In the genomic region with DNA sequence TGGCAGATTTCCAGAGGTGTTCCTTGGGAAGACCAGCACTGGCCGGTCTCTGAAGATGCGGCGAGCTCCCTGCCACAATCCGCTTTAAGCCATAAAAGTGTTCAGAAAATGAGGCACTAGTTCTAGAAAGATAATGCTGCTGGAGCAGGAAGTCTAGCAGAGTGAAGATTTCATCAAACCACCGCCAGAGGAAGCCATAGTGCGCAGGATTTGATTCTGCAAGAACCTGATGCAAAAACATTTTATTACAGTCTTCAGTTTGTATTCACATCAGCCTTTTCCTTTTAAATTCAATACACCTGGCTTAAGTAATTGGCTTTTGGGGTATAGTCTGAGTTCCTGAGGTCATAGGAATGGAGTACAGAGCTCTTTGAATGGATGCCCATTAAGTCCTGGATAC, we compare ENCODE assay signal across 7 mouse cellular contexts. TPM values are rescaled to one million over a fixed set of nuclear protein-coding genes. Genes with fewer than 3 reads are reported as not detected.
DNase-seq lines count a peak whose midpoint lies in the region; ATAC-seq and TF ChIP-seq lines count a peak whose summit lies in the region.

No protein-coding gene starts in this region.

- intact Hi-C loops in gastrocnemius, postnatal 14 days (cut with DNase I; ENCODE audit: low total_unique reads) = no loop called here

- no peak for TF ChIP-seq CTCF in E14TG2a.4 (conservative IDR thresholded peaks at IDR 0.05; ENCODE audit: low read length)

- H3K27ac ChIP-seq in heart, embryonic 15.5 days = no peak overlapping the region
- H3K27ac ChIP-seq in liver, embryonic 16.5 days (ENCODE audit: low read length) = peak overlapping the region; percentile 95

- peak overlapping the region; percentile 89 for H3K9ac ChIP-seq in heart, embryonic 15.5 days
- H3K9ac ChIP-seq in liver, embryonic 16.5 days (ENCODE audit: low read depth, low read length) = peak overlapping the region; percentile 95; the same call in 1 of the 2 replicates

- peaks cover 54% of the 10 kb centered on the region for H3K4me1 ChIP-seq in E14TG2a.4 (replicated peaks; ENCODE audit: low read depth, low read length)
- peaks cover 29% of the 10 kb centered on the region for H3K4me1 ChIP-seq in heart, embryonic 15.5 days (replicated peaks)
- H3K4me1 ChIP-seq in liver, embryonic 16.5 days (ENCODE audit: control insufficient read depth, low read depth, low read length) = peaks cover 41% of the 10 kb centered on the region

- H3K9me3 ChIP-seq in E14TG2a.4 (ENCODE audit: low read length) = no peaks in the 10 kb centered on the region
- H3K9me3 ChIP-seq in heart, embryonic 15.5 days (replicated peaks) = no peaks in the 10 kb centered on the region
- no peaks in the 10 kb centered on the region for H3K9me3 ChIP-seq in liver, embryonic 16.5 days (replicated peaks; ENCODE audit: control insufficient read depth, low read length)

- peak overlapping the region; percentile 80 for H3K4me2 ChIP-seq in heart, embryonic 15.5 days
- peak overlapping the region; percentile 89 for H3K4me2 ChIP-seq in liver, embryonic 16.5 days (ENCODE audit: low read depth, low read length)

- no peaks in the 10 kb centered on the region for H3K27me3 ChIP-seq in E14TG2a.4 (ENCODE audit: insufficient read depth, low read length)
- H3K27me3 ChIP-seq in heart, embryonic 15.5 days = no peaks in the 10 kb centered on the region
- H3K27me3 ChIP-seq in liver, embryonic 16.5 days (ENCODE audit: control insufficient read depth, insufficient read depth, low read depth, low read length) = no peaks in the 10 kb centered on the region

- peak; percentile 35 for DNase-seq in 416B (ENCODE audit: low read depth)
- DNase-seq in urinary bladder, postnatal 4 days (ENCODE audit: low spot score in 2 of 2) = no peak
- no peak for DNase-seq in cerebellum, adult 8-10 months
- no peak for DNase-seq in gastrocnemius, postnatal 14 days

- peaks cover 59% of the 10 kb centered on the region for H3K36me3 ChIP-seq in E14TG2a.4 (ENCODE audit: insufficient read depth, low read length)
- peaks cover 20% of the 10 kb centered on the region; the same call in 1 of the 2 replicates for H3K36me3 ChIP-seq in heart, embryonic 15.5 days
- peaks cover 19% of the 10 kb centered on the region for H3K36me3 ChIP-seq in liver, embryonic 16.5 days (ENCODE audit: control insufficient read depth, insufficient read depth)

- 77% methylated on average over 6 of the region's 6 CpGs for WGBS in heart, embryonic 15.5 days
- WGBS in liver, embryonic 16.5 days (ENCODE audit: insufficient replicate concordance) = 40% methylated on average over 6 of the region's 6 CpGs

- peak overlapping the region; percentile 88 for H3K4me3 ChIP-seq in E14TG2a.4 (replicated peaks; ENCODE audit: low read length)
- H3K4me3 ChIP-seq in heart, embryonic 15.5 days = peak overlapping the region; percentile 87
- peak overlapping the region; percentile 92 for H3K4me3 ChIP-seq in liver, embryonic 16.5 days (ENCODE audit: low read depth, low read length)

- no peak for ATAC-seq in heart, embryonic 15.5 days (replicated peaks; ENCODE audit: insufficient number of reproducible peaks, insufficient read depth, low FRiP score, low read depth)
- no peak for ATAC-seq in liver, embryonic 16.5 days (ENCODE audit: low read depth)

RNA-seq across cellular contexts. Expression of gene Ap2b1, which starts 1.0 kb away (rescaled TPM):
- polyA plus RNA-seq in heart, embryonic 15.5 days (2015; fragmentation: Nextera tagmentation; extraction: Ambion mirVana) = 32.1 and 39.5 TPM in 2 replicates
- polyA plus RNA-seq in liver, embryonic 16.5 days (2015; fragmentation: Nextera tagmentation; extraction: Ambion mirVana) = 19.2 and 21.7 TPM in 2 replicates
- 10 to 100 TPM; 34.3 to 35.7 TPM for total RNA-seq in gastrocnemius, postnatal 14 days (2021)

RNA-seq across cellular contexts. Expression of gene Pex12, which starts 4.6 kb away (rescaled TPM):
- 7.9 and 8.9 TPM in 2 replicates for polyA plus RNA-seq in heart, embryonic 15.5 days (2015; fragmentation: Nextera tagmentation; extraction: Ambion mirVana)
- polyA plus RNA-seq in liver, embryonic 16.5 days (2015; fragmentation: Nextera tagmentation; extraction: Ambion mirVana) = 5.6 and 6.2 TPM in 2 replicates
- total RNA-seq in gastrocnemius, postnatal 14 days (2021) = 10 to 100 TPM; 11.1 to 13.8 TPM

RNA-seq across cellular contexts. Expression of gene Slfn14, which starts 11.3 kb away (rescaled TPM):
- 0.20 and 0.41 TPM in 2 replicates for polyA plus RNA-seq in heart, embryonic 15.5 days (2015; fragmentation: Nextera tagmentation; extraction: Ambion mirVana)
- 39.7 and 43.0 TPM in 2 replicates for polyA plus RNA-seq in liver, embryonic 16.5 days (2015; fragmentation: Nextera tagmentation; extraction: Ambion mirVana)
- not detected for total RNA-seq in gastrocnemius, postnatal 14 days (2021)

Comparison
In these comparisons a context has a peak if more than half of its experiments do, and no peak if none do; other contexts are left out.
1. RNA of gene Slfn14, which starts 11.3 kb away (polyA plus RNA-seq): 39.7 to 43.0 TPM in liver, embryonic 16.5 days; 0.20 to 0.41 TPM in heart, embryonic 15.5 days; every median in the first group is over 10 times any median in the second.
2. Peak in every context shown above with its lines, with median percentiles within 50 percentile points of each other: H3K4me3 ChIP-seq.